ENCODE assay signal across 23 mouse cellular contexts in genomic region chr7:64874941-64875340, GRCm38 (mm10). TPM values are rescaled to one million over a fixed set of nuclear protein-coding genes. Genes with fewer than 3 reads are reported as not detected.
DNase-seq lines count a peak whose midpoint lies in the region; ATAC-seq and TF ChIP-seq lines count a peak whose summit lies in the region.
"Had no signal": no experiment of that assay in that cellular context is flagged by ENCODE, and none has a peak within 500 bp of the region (broad histone marks: within the 10 kb centered on the region; RNA-seq: fewer than 3 reads in every experiment).

No protein-coding gene starts in this region.

- no peaks in the 10 kb centered on the region for H3K9me3 ChIP-seq in forebrain, postnatal 0 days (ENCODE audit: low read length)
- no peaks in the 10 kb centered on the region for H3K9me3 ChIP-seq in forebrain, embryonic 14.5 days (replicated peaks; ENCODE audit: control insufficient read depth, low read length)
- H3K9me3 ChIP-seq in midbrain, embryonic 13.5 days: no peaks in the 10 kb centered on the region
- H3K9me3 ChIP-seq: embryonic facial prominence, embryonic 13.5 days; forebrain, embryonic 12.5 days; G1E; heart, embryonic 13.5 days; hindbrain, embryonic 12.5 days had no signal

- no peak overlapping the region for H3K9ac ChIP-seq in forebrain, postnatal 0 days
- H3K9ac ChIP-seq in forebrain, embryonic 14.5 days (ENCODE audit: low read length): no peak overlapping the region
- no peak overlapping the region for H3K9ac ChIP-seq in midbrain, embryonic 13.5 days (replicated peaks)
- H3K9ac ChIP-seq: embryonic facial prominence, embryonic 13.5 days; forebrain, embryonic 12.5 days; heart, embryonic 13.5 days; hindbrain, embryonic 12.5 days had no signal

- 70% methylated on average over 4 of the region's 4 CpGs for WGBS in forebrain, postnatal 0 days
- WGBS in forebrain, embryonic 14.5 days: 87% methylated on average over 4 of the region's 4 CpGs
- 89% methylated on average over 4 of the region's 4 CpGs for WGBS in midbrain, embryonic 13.5 days

- H3K4me1 ChIP-seq in forebrain, postnatal 0 days (ENCODE audit: insufficient read depth): peaks cover 15% of the 10 kb centered on the region
- peaks cover 12% of the 10 kb centered on the region for H3K4me1 ChIP-seq in forebrain, embryonic 14.5 days (ENCODE audit: control insufficient read depth, insufficient read depth, low read length)
- peaks cover 21% of the 10 kb centered on the region for H3K4me1 ChIP-seq in midbrain, embryonic 13.5 days (replicated peaks)

- no peak for TF ChIP-seq CTCF in forebrain, postnatal 0 days (IDR thresholded peaks at IDR 0.05; ENCODE audit: low read depth)
- no peak for TF ChIP-seq CTCF in layer of hippocampus, adult 2 months (conservative IDR thresholded peaks at IDR 0.05)

- no peak overlapping the region for H3K4me3 ChIP-seq in forebrain, postnatal 0 days (ENCODE audit: low read depth, low read length)
- no peak overlapping the region for H3K4me3 ChIP-seq in forebrain, embryonic 14.5 days (ENCODE audit: low read depth, low read length)
- no peak overlapping the region for H3K4me3 ChIP-seq in layer of hippocampus, adult 2 months
- H3K4me3 ChIP-seq in midbrain, embryonic 13.5 days (replicated peaks): no peak overlapping the region
- H3K4me3 ChIP-seq: embryonic facial prominence, embryonic 13.5 days; forebrain, embryonic 12.5 days; gastrocnemius, adult 2 months; heart, embryonic 13.5 days; hindbrain, embryonic 12.5 days had no signal

- peak; percentile 24; the same call in 1 of the 2 replicates for ATAC-seq in forebrain, postnatal 0 days
- ATAC-seq in forebrain, embryonic 14.5 days: no peak
- ATAC-seq in midbrain, embryonic 13.5 days: no peak
- ATAC-seq: CD4-positive, CD25-positive, alpha-beta regulatory T cell, adult 4 months; hindbrain, embryonic 16.5 days; inflammation-experienced regulatory T-cells, adult 6 months had no signal

- no peaks in the 10 kb centered on the region for H3K27me3 ChIP-seq in forebrain, postnatal 0 days (ENCODE audit: insufficient read depth, low read length)
- H3K27me3 ChIP-seq in forebrain, embryonic 14.5 days (replicated peaks; ENCODE audit: control insufficient read depth, insufficient read depth, low read length): no peaks in the 10 kb centered on the region
- H3K27me3 ChIP-seq in midbrain, embryonic 13.5 days: no peaks in the 10 kb centered on the region
- H3K27me3 ChIP-seq: embryonic facial prominence, embryonic 13.5 days; forebrain, embryonic 12.5 days; hindbrain, embryonic 12.5 days had no signal

- DNase-seq in forebrain, postnatal 0 days: peak; percentile 35
- no peak for DNase-seq in forebrain, embryonic 14.5 days (ENCODE audit: low spot score)
- peak in 1 of 2 experiments; percentile 42 for DNase-seq in layer of hippocampus, adult 2 months (ENCODE audit: low spot score in 2 of 2)
- DNase-seq in layer of hippocampus, postnatal 36 days: no peak
- DNase-seq in right cerebral cortex, adult 18-20 months: peak; percentile 61
- no peak for DNase-seq in right cerebral cortex, postnatal 14 days
- DNase-seq: adrenal gland, adult 8-10 months; B cell, adult 2 months; cerebellum, adult 11-12 months; cerebellum, adult 9-10 months; cerebellum, postnatal 25 days; gastrocnemius, adult 2 months; gastrocnemius, postnatal 25 days; heart, postnatal 4 days had no signal

- H3K36me3 ChIP-seq in forebrain, postnatal 0 days (ENCODE audit: insufficient read depth): no peaks in the 10 kb centered on the region
- H3K36me3 ChIP-seq in forebrain, embryonic 14.5 days (ENCODE audit: control insufficient read depth, insufficient read depth, low read length): no peaks in the 10 kb centered on the region; the same call in 1 of the 2 replicates
- no peaks in the 10 kb centered on the region for H3K36me3 ChIP-seq in midbrain, embryonic 13.5 days
- H3K36me3 ChIP-seq: forebrain, embryonic 12.5 days; hindbrain, embryonic 12.5 days had no signal

- H3K27ac ChIP-seq in forebrain, postnatal 0 days (ENCODE audit: low read depth, low read length): no peak overlapping the region
- no peak overlapping the region for H3K27ac ChIP-seq in forebrain, embryonic 14.5 days (ENCODE audit: low read depth, low read length)
- peak overlapping the region; percentile 28 for H3K27ac ChIP-seq in layer of hippocampus, adult 2 months
- no peak overlapping the region for H3K27ac ChIP-seq in midbrain, embryonic 13.5 days
- H3K27ac ChIP-seq: embryonic facial prominence, embryonic 13.5 days; forebrain, embryonic 12.5 days; gastrocnemius, adult 2 months; heart, embryonic 13.5 days; hindbrain, embryonic 12.5 days had no signal

- no peak overlapping the region for H3K4me2 ChIP-seq in forebrain, postnatal 0 days (ENCODE audit: low read depth)
- no peak overlapping the region for H3K4me2 ChIP-seq in forebrain, embryonic 14.5 days (ENCODE audit: low read length)
- no peak overlapping the region for H3K4me2 ChIP-seq in midbrain, embryonic 13.5 days (replicated peaks)
- H3K4me2 ChIP-seq: embryonic facial prominence, embryonic 13.5 days; forebrain, embryonic 12.5 days; heart, embryonic 13.5 days; hindbrain, embryonic 12.5 days had no signal

RNA-seq across cellular contexts. Expression of gene Nsmce3, which starts 2.1 kb away (rescaled TPM):
- total RNA-seq in forebrain, postnatal 0 days (2014; rRNA removed): 16.2 and 20.5 TPM in 2 replicates
- polyA plus RNA-seq in forebrain, postnatal 0 days (2015; fragmentation: Nextera tagmentation; extraction: Ambion mirVana): 8.2 and 10.2 TPM in 2 replicates
- polyA plus RNA-seq in forebrain, embryonic 14.5 days (2014; fragmentation: Nextera tagmentation; extraction: Ambion mirVana): 10.8 and 10.9 TPM in 2 replicates
- 10 to 100 TPM; 16.8 to 19.0 TPM for total RNA-seq in layer of hippocampus, adult 2 months (2021)
- total RNA-seq in layer of hippocampus, postnatal 36 days (2021): 10 to 100 TPM; 18.6 to 19.0 TPM
- polyA plus RNA-seq in midbrain, embryonic 13.5 days (2015; fragmentation: Nextera tagmentation; extraction: Ambion mirVana): 10.5 and 10.7 TPM in 2 replicates

Comparison
In these comparisons a context has a peak if more than half of its experiments do, and no peak if none do; other contexts are left out.
1. DNase-seq: peak in forebrain, postnatal 0 days (single experiment) and right cerebral cortex, adult 18-20 months (single experiment); none in forebrain, embryonic 14.5 days (single experiment), layer of hippocampus, postnatal 36 days (0 of 2) and right cerebral cortex, postnatal 14 days (single experiment).